ENCODE assay signal across 17 mouse cellular contexts in genomic region chr8:92057857-92058256, GRCm38 (mm10).
"Had no signal": no experiment of that assay in that cellular context is flagged by ENCODE, and none has a peak within 500 bp of the region (broad histone marks: within the 10 kb centered on the region; RNA-seq: fewer than 3 reads in every experiment).

No protein-coding gene starts in this region.

- DNase-seq: lung, adult 18-20 months; lung, embryonic 14.5 days; lung, postnatal 10 days; lung, postnatal 4 days; right cerebral cortex, adult 18-20 months; right cerebral cortex, postnatal 25 days; right cerebral cortex, postnatal 4 days; spleen, adult 18-20 months; thymus, adult 18-20 months; thymus, postnatal 14 days; thymus, postnatal 36 days had no signal

- H3K27ac ChIP-seq: limb, embryonic 15.5 days; liver, embryonic 12.5 days; liver, embryonic 14.5 days; neural tube, embryonic 13.5 days; neural tube, embryonic 15.5 days had no signal

- H3K4me2 ChIP-seq: limb, embryonic 15.5 days; liver, embryonic 12.5 days; lung, embryonic 14.5 days; neural tube, embryonic 13.5 days; neural tube, embryonic 15.5 days had no signal

- H3K4me1 ChIP-seq: limb, embryonic 15.5 days had no signal

- H3K9ac ChIP-seq: limb, embryonic 15.5 days; liver, embryonic 12.5 days; liver, embryonic 14.5 days; lung, embryonic 14.5 days; neural tube, embryonic 13.5 days; neural tube, embryonic 15.5 days had no signal

- ATAC-seq: liver, embryonic 12.5 days had no signal

- H3K36me3 ChIP-seq: limb, embryonic 15.5 days; liver, embryonic 12.5 days; neural tube, embryonic 13.5 days; neural tube, embryonic 15.5 days had no signal

- H3K9me3 ChIP-seq: limb, embryonic 15.5 days; liver, embryonic 12.5 days had no signal

- H3K4me3 ChIP-seq: limb, embryonic 15.5 days; liver, embryonic 12.5 days; myocyte; neural tube, embryonic 13.5 days; neural tube, embryonic 15.5 days had no signal
